Mouse (Mus musculus): ENCODE results near the gene Sema6d.

Sema6d gene

GRCm38 (mm10) chr2:124556861-124557499 is 467.2 kb downstream of the Sema6d start:
- no peak for DNase-seq (ENCODE audit: low spot score in 2 of 2)

- DNase-seq (ENCODE audit: low spot score in 2 of 2) = no peak
These were observed 468.3 kb downstream of the Sema6d start for GRCm38 (mm10) chr2:124558021-124558420.

- no peak for DNase-seq (ENCODE audit: low spot score in 2 of 2)
These were observed 471.9 kb downstream of the Sema6d start for GRCm38 (mm10) chr2:124561668-124562067.

- DNase-seq (ENCODE audit: low spot score in 2 of 2) = no peak
These were observed 472.3 kb downstream of the Sema6d start for GRCm38 (mm10) chr2:124562091-124562490.

GRCm38 (mm10) chr2:124563759-124564158 is 474.0 kb downstream of the Sema6d start:
- DNase-seq (ENCODE audit: low spot score in 2 of 2) = no peak

GRCm38 (mm10) chr2:124573734-124574133 is 484.0 kb downstream of the Sema6d start:
- DNase-seq (ENCODE audit: low spot score in 2 of 2) = no peak

- DNase-seq (ENCODE audit: low spot score in 2 of 2) = no peak
These were observed 486.3 kb downstream of the Sema6d start for GRCm38 (mm10) chr2:124576053-124576452.

- no peak for DNase-seq (ENCODE audit: low spot score in 2 of 2)
These were observed 493.8 kb downstream of the Sema6d start for GRCm38 (mm10) chr2:124583561-124583960.

GRCm38 (mm10) chr2:124592750-124593149 is 503.0 kb downstream of the Sema6d start:
- DNase-seq (ENCODE audit: low spot score in 2 of 2) = no peak

GRCm38 (mm10) chr2:124599014-124599413 is 509.2 kb downstream of the Sema6d start:
- no peak for DNase-seq (ENCODE audit: low spot score in 2 of 2)

- DNase-seq (ENCODE audit: low spot score in 2 of 2) = no peak
These were observed 512.1 kb downstream of the Sema6d start for GRCm38 (mm10) chr2:124601702-124602378.

- DNase-seq (ENCODE audit: low spot score in 2 of 2) = no peak
These were observed 512.7 kb downstream of the Sema6d start for GRCm38 (mm10) chr2:124602379-124602913.

- DNase-seq (ENCODE audit: low spot score in 2 of 2) = no peak
These were observed 515.6 kb downstream of the Sema6d start for GRCm38 (mm10) chr2:124605341-124605740.

- no peak for DNase-seq (ENCODE audit: low spot score in 2 of 2)
These were observed 518.2 kb downstream of the Sema6d start for GRCm38 (mm10) chr2:124607986-124608385.

- DNase-seq (ENCODE audit: low spot score in 2 of 2) = no peak
These were observed 518.8 kb downstream of the Sema6d start for GRCm38 (mm10) chr2:124608546-124608945.

- DNase-seq (ENCODE audit: low spot score in 2 of 2) = no peak
These were observed 519.2 kb downstream of the Sema6d start for GRCm38 (mm10) chr2:124609014-124609413.

- DNase-seq (ENCODE audit: low spot score in 2 of 2) = peak; percentile 70 to 74
These were observed 520.2 kb downstream of the Sema6d start for GRCm38 (mm10) chr2:124609711-124610585.

GRCm38 (mm10) chr2:124610586-124611105 is 520.9 kb downstream of the Sema6d start:
- DNase-seq (ENCODE audit: low spot score in 2 of 2) = no peak

GRCm38 (mm10) chr2:124611226-124611625 is 521.5 kb downstream of the Sema6d start:
- DNase-seq (ENCODE audit: low spot score in 2 of 2) = no peak

GRCm38 (mm10) chr2:124612276-124612675 is 522.5 kb downstream of the Sema6d start:
- DNase-seq (ENCODE audit: low spot score in 2 of 2) = no peak

- DNase-seq (ENCODE audit: low spot score in 2 of 2) = no peak
These were observed 523.1 kb downstream of the Sema6d start for GRCm38 (mm10) chr2:124612727-124613510.

All from frontal cortex, postnatal 14 days (tissue).